Mouse (Mus musculus): ENCODE data around the gene Gm973. TPM values are rescaled to one million over a fixed set of nuclear protein-coding genes. Genes with fewer than 3 reads are reported as not detected.
"Not testable (repeated sequence)": the region's sequence is repeated elsewhere in the genome, so short reads cannot be mapped to it uniquely, and the experiment has no call there.

The Gm973 gene
- polyA plus RNA-seq, 1 experiment from 2014 or later: 4.4 TPM

DNA sequence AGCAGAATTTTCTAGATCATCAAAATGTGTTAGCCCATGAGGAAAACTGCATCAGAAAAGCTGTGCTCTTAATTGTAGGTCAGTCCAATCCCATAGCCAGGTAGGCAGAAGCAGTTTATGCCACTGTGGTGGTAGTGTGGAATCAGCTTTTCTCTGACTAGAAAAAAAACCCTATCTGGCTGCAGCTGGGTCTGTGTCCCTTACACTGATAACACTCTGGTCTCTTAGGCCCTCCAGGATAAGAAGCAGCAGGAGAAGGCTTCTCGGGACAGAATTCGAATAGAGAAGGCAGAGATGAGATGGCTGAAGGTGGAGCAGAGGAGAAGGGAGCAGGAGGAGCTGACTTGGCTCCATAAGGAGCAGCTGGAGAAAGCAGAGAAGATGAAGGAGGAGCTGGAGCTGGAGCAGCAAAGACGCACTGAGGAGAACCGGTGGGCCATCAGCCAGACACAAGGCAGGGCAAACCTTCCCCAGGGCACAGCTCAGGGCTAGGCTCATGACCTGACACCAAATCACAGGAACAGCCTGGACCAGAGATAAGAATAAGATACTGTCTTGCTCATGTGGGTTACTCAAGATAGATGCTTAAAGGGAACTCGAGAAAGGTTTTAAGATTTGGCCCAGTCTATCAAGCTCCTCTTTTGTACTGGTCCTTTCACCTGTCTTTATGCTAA lies 116.1 kb downstream of the Gm973 start:
- ATAC-seq (ENCODE audit: insufficient read depth, low FRiP score, low TSS enrichment) (no peak), DNase-seq (ENCODE audit: low spot score) (no peak)
- H3K4me1 ChIP-seq (ENCODE audit: control insufficient read depth, insufficient read depth, low read length): no peaks in the 10 kb centered on the region
- no peak overlapping the region for H3K27ac ChIP-seq (ENCODE audit: low read depth, low read length)
- no peaks in the 10 kb centered on the region for H3K9me3 ChIP-seq (ENCODE audit: control insufficient read depth, low read length)
- H3K36me3 ChIP-seq (ENCODE audit: control insufficient read depth, insufficient read depth, low read length): no peaks in the 10 kb centered on the region
- WGBS: 81% methylated on average over 5 of the region's 5 CpGs
- no peak overlapping the region for H3K4me2 ChIP-seq (ENCODE audit: low read depth)
- no peak overlapping the region for H3K4me3 ChIP-seq (ENCODE audit: low read depth, low read length)
- no peaks in the 10 kb centered on the region for H3K27me3 ChIP-seq (ENCODE audit: control insufficient read depth, insufficient read depth, low read length)
- no peak overlapping the region for H3K9ac ChIP-seq (ENCODE audit: low read length)

DNA sequence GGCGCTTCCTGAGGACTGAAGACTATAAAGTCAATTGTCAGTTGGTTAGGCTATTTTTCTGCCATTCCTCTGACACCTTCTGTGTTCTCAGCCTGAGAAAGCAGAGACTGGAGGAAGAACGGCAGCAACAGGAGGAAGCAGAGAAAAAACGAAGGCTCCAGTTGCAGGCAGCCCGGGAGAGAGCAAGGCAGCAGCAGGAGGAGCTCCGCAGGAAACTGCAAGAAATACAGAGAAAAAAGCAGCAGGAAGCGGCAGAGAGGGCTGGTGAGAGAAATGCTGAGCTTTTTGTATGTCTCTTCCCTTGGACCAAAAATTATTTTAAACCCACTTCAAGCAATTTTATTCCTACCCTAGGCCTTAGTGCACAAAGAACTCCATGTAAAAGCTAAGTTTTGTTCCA lies 117.0 kb downstream of the Gm973 start:
- DNase-seq (ENCODE audit: low spot score) (no peak), ATAC-seq (ENCODE audit: insufficient read depth, low FRiP score, low TSS enrichment) (no peak)
- Histone ChIP-seq H3K9me3 (ENCODE audit: control insufficient read depth, low read length) (no peaks in the 10 kb centered on the region), H3K27me3 (ENCODE audit: control insufficient read depth, insufficient read depth, low read length) (no peaks in the 10 kb centered on the region), H3K4me3 (ENCODE audit: low read depth, low read length) (no peak overlapping the region), H3K4me2 (ENCODE audit: low read depth) (no peak overlapping the region), H3K27ac (ENCODE audit: low read depth, low read length) (no peak overlapping the region), H3K9ac (ENCODE audit: low read length) (no peak overlapping the region), H3K36me3 (ENCODE audit: control insufficient read depth, insufficient read depth, low read length) (no peaks in the 10 kb centered on the region), H3K4me1 (ENCODE audit: control insufficient read depth, insufficient read depth, low read length) (no peaks in the 10 kb centered on the region)
- 28% methylated on average over 6 of the region's 6 CpGs for WGBS

DNA sequence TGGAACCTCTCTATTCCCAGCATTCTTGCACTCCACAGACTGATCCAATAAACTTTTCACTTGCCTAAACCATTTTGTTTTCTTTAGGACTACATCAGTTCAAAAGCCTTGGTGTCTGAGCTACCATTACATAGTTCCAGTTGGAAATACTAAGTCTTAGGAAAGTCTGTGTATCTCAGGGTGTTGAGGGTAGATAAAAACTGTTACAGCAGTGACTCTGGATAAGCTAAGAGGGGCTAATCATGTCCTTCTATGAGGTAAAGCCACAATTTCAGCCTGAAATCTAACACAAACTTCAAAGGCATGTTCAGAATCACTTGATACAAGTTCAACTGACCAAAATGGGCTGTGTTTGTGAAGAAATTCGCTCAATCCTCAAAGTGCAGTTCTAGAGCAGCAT lies 120.3 kb downstream of the Gm973 start:
- WGBS: 70% methylated on average over 1 of the region's 1 CpGs
- 0 out of 2 replicates have a peak, but pooled peaks cover 2% of the 10 kb centered on the region for H3K36me3 ChIP-seq (ENCODE audit: control insufficient read depth, insufficient read depth, low read length)
- H3K9me3 ChIP-seq (ENCODE audit: control insufficient read depth, low read length): no peaks in the 10 kb centered on the region
- no peak overlapping the region for H3K4me2 ChIP-seq (ENCODE audit: low read depth)
- no peaks in the 10 kb centered on the region for H3K4me1 ChIP-seq (ENCODE audit: control insufficient read depth, insufficient read depth, low read length)
- no peak overlapping the region for H3K27ac ChIP-seq (ENCODE audit: low read depth, low read length)
- DNase-seq (ENCODE audit: low spot score): no peak
- no peak overlapping the region for H3K9ac ChIP-seq (ENCODE audit: low read length)
- no peaks in the 10 kb centered on the region for H3K27me3 ChIP-seq (ENCODE audit: control insufficient read depth, insufficient read depth, low read length)
- no peak for ATAC-seq (ENCODE audit: insufficient read depth, low FRiP score, low TSS enrichment)
- H3K4me3 ChIP-seq (ENCODE audit: low read depth, low read length): no peak overlapping the region

DNA sequence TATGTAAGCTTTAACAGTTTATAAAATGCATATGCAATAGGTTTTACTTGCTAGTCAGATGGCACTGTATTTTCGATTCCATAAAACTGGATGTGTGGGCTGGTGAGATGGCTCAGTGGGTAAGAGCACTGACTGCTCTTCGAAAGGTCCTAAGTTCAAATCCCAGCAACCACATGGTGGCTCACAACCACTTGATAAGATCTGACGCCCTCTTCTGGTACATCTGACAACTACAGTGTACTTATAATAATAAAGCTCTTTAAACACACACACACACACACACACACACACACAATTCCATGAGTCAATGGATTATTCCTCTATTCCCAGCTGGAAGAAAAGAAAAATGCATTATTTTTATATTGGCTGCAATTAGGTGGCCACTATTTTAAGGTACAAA lies 122.3 kb downstream of the Gm973 start:
- Histone ChIP-seq H3K36me3 (ENCODE audit: control insufficient read depth, insufficient read depth, low read length) (peaks cover 2% of the 10 kb centered on the region; the same call in 1 of the 2 replicates), H3K4me1 (ENCODE audit: control insufficient read depth, insufficient read depth, low read length) (no peaks in the 10 kb centered on the region), H3K9ac (ENCODE audit: low read length) (no peak overlapping the region), H3K27ac (ENCODE audit: low read depth, low read length) (no peak overlapping the region), H3K4me2 (ENCODE audit: low read depth) (no peak overlapping the region), H3K27me3 (ENCODE audit: control insufficient read depth, insufficient read depth, low read length) (no peaks in the 10 kb centered on the region), H3K4me3 (ENCODE audit: low read depth, low read length) (no peak overlapping the region), H3K9me3 (ENCODE audit: control insufficient read depth, low read length) (no peaks in the 10 kb centered on the region)
- DNase-seq (ENCODE audit: low spot score) (no peak), ATAC-seq (ENCODE audit: insufficient read depth, low FRiP score, low TSS enrichment) (no peak)
- WGBS: 83% methylated on average over 3 of the region's 3 CpGs

DNA sequence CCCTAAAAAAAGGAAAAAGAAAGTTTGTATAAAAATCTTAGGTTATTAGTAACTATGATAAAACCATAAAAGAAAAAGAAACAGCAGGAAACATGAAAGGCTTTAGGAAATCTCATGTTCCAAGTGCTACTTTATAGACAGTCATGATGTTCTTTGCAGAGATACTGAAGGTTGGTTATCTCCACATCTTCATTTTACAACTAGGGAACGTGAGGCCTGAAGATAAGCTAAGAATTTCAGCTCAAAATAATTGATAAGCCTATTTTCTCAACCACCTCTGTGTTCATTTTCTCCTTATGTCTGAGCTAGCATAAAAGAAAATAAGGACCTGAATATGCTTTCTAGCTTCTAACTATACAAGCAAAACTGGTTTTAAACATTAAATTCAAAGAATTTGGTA lies 126.4 kb downstream of the Gm973 start:
- DNase-seq (ENCODE audit: low spot score) (no peak), ATAC-seq (ENCODE audit: insufficient read depth, low FRiP score, low TSS enrichment) (no peak)
- Histone ChIP-seq H3K4me2 (ENCODE audit: low read depth) (no peak overlapping the region), H3K36me3 (ENCODE audit: control insufficient read depth, insufficient read depth, low read length) (peaks cover 2% of the 10 kb centered on the region; the same call in 1 of the 2 replicates), H3K27ac (ENCODE audit: low read depth, low read length) (no peak overlapping the region), H3K27me3 (ENCODE audit: control insufficient read depth, insufficient read depth, low read length) (no peaks in the 10 kb centered on the region), H3K9ac (ENCODE audit: low read length) (no peak overlapping the region), H3K4me1 (ENCODE audit: control insufficient read depth, insufficient read depth, low read length) (no peaks in the 10 kb centered on the region), H3K9me3 (ENCODE audit: control insufficient read depth, low read length) (no peaks in the 10 kb centered on the region), H3K4me3 (ENCODE audit: low read depth, low read length) (no peak overlapping the region)
- WGBS: 86% methylated on average over 1 of the region's 1 CpGs

DNA sequence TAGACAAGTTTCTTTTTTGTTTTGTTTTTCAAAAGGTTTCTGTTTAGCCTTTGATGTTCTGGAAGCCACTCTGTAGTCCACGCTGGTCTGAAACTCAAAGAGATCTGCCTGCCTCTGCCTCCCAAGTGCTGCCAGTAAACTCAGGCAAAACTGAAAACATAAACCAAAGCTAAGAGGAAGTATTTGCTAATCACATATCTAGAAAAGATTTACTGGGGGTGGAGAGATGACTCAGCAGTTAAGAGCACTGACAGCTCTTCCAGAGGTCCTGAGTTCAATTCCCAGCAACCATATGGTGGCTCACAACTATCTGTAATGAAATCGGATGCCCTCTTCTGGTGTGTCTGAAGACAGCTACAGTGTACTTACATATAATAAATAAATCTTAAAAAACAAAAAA lies 130.4 kb downstream of the Gm973 start:
- H3K36me3 ChIP-seq (ENCODE audit: control insufficient read depth, insufficient read depth, low read length); ATAC-seq (ENCODE audit: insufficient read depth, low FRiP score, low TSS enrichment): not testable (repeated sequence)
- 95% methylated on average over 2 of the region's 2 CpGs for WGBS

DNA sequence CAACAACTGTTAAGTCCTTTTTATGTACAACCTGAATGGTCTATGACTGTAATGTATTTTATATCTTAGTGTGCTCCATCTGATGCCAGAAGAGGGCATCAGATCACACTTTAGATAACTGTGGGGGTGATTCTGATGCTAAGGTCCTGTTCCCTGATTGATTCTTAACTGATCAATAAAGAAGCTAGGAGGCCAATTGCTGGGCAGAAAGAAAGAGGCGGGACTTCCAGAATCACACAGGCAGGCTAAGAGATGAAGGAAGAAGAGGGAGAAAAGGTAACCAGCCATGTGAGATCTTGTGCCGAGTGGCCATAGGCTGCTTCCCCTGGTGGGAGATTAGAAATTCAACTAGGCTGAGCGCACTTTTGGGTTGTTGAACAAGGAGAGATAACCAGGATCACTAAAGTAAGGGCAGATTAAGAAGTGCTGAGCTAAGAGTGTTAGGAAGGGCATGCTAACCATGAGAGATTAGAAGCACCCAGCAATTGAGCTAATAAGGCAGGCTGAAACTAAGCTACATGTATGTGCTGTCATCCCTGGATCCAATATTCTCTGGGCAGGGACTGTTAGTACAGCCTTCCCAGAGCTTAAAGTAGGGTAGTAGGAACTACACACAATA lies 135.2 kb downstream of the Gm973 start:
- no peaks in the 10 kb centered on the region; the same call in 1 of the 2 replicates for H3K36me3 ChIP-seq (ENCODE audit: control insufficient read depth, insufficient read depth, low read length)
- 94% methylated on average over 3 of the region's 3 CpGs for whole genome bisulfite sequencing
- H3K4me3 ChIP-seq (ENCODE audit: low read depth, low read length): no peak overlapping the region

More for the DNA sequence above, 130.4 kb downstream of the Gm973 start:
- not testable (repeated sequence) for H3K4me1 ChIP-seq (ENCODE audit: control insufficient read depth, insufficient read depth, low read length); H3K27ac ChIP-seq (ENCODE audit: low read depth, low read length); H3K9ac ChIP-seq (ENCODE audit: low read length); H3K9me3 ChIP-seq (ENCODE audit: control insufficient read depth, low read length); H3K4me2 ChIP-seq (ENCODE audit: low read depth); DNase-seq (ENCODE audit: low spot score); H3K27me3 ChIP-seq (ENCODE audit: control insufficient read depth, insufficient read depth, low read length); H3K4me3 ChIP-seq (ENCODE audit: low read depth, low read length)

DNA sequence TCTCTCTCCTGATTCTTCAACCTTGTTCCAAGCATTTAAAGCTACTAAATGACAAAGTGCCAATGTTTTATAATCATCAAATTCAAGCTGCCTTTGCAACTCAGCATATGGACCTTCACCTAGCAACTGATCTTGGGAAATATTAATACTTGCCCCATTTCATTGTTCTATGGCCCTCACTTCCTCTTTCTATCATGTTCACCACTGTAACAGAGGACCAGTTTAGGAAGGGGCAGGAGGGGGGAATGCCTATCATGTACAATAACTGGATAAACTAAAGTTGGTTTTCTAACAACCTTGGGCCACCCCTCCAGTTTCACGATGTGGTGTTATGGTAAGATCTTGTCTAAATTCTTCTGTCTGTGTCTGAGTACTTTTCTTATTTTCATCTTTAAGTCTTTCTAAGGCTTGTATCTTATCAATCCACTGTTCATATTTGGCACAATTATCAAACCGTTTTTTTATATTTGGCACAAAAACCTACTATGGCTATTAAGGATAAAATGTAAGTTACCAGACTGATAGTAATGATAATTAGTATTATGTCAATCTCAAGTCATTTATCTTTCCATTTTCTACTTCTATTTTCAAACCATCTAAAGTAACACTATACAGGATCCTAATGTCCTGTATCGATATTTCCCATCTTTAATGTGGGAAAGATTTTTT lies 137.3 kb downstream of the Gm973 start:
- no peak overlapping the region for H3K9ac ChIP-seq (ENCODE audit: low read length)
- WGBS: 93% methylated on average over 3 of the region's 3 CpGs
- no peaks in the 10 kb centered on the region for H3K4me1 ChIP-seq (ENCODE audit: control insufficient read depth, insufficient read depth, low read length)
- DNase-seq (ENCODE audit: low spot score) (no peak), ATAC-seq (ENCODE audit: insufficient read depth, low FRiP score, low TSS enrichment) (no peak)
- H3K27me3 ChIP-seq (ENCODE audit: control insufficient read depth, insufficient read depth, low read length): no peaks in the 10 kb centered on the region
- H3K9me3 ChIP-seq (ENCODE audit: control insufficient read depth, low read length): no peaks in the 10 kb centered on the region
- no peaks in the 10 kb centered on the region; the same call in 1 of the 2 replicates for H3K36me3 ChIP-seq (ENCODE audit: control insufficient read depth, insufficient read depth, low read length)
- no peak overlapping the region for H3K27ac ChIP-seq (ENCODE audit: low read depth, low read length)
- no peak overlapping the region for H3K4me3 ChIP-seq (ENCODE audit: low read depth, low read length)
- no peak overlapping the region for H3K4me2 ChIP-seq (ENCODE audit: low read depth)

More for the DNA sequence above, 135.2 kb downstream of the Gm973 start:
- H3K4me2 ChIP-seq (ENCODE audit: low read depth): no peak overlapping the region
- H3K4me1 ChIP-seq (ENCODE audit: control insufficient read depth, insufficient read depth, low read length): no peaks in the 10 kb centered on the region
- H3K27me3 ChIP-seq (ENCODE audit: control insufficient read depth, insufficient read depth, low read length): no peaks in the 10 kb centered on the region
- ATAC-seq (ENCODE audit: insufficient read depth, low FRiP score, low TSS enrichment) (no peak), DNase-seq (ENCODE audit: low spot score) (no peak)
- H3K27ac ChIP-seq (ENCODE audit: low read depth, low read length): no peak overlapping the region
- no peak overlapping the region for H3K9ac ChIP-seq (ENCODE audit: low read length)
- no peaks in the 10 kb centered on the region for H3K9me3 ChIP-seq (ENCODE audit: control insufficient read depth, low read length)

All from neural tube, embryonic 11.5 days (tissue).